Mouse (Mus musculus) c-Kit-positive CD71-negative TER-119-negative erythroid progenitor cells, embryonic 14.5 days (primary cell): Measurements from ENCODE around the gene Ppp1r13b.

Experiments used
- DNase-seq: peaks from one replicate; pipeline ENCODE4 v3.0.0-alpha.2; 2013; ENCODE audit warnings: low read depth

Gene Ppp1r13b

GRCm38 (mm10) chr12:111791474-111792104 lies 116.3 kb downstream of the Ppp1r13b start:
- no peak for DNase-seq

GRCm38 (mm10) chr12:111790631-111791030 lies 117.3 kb downstream of the Ppp1r13b start:
- DNase-seq = no peak

- no peak for DNase-seq
Measured at GRCm38 (mm10) chr12:111790090-111790489, 117.8 kb downstream of the Ppp1r13b start.

DNA sequence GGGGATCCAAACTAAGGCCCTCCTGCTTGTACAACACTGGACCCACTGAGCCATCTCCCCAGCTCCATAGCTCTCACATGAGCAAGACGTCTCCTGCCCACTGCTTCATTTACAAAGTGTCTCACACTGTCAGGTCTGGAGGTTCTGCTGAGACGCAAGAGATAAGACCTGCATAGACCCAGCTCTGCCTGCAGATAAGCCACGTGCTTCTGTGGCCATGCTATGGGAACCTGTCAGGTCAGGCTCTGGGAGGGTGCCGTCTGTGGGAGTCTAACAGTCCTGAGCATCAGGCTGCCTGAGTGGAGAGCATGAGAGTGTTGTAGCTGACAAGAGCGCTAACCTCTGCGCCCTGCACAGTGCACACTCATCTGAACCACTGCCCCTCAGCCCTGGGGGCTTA lies 120.9 kb downstream of the Ppp1r13b start:
- DNase-seq = no peak

- no peak for DNase-seq
Measured at GRCm38 (mm10) chr12:111785174-111785573, 122.7 kb downstream of the Ppp1r13b start.

- no peak for DNase-seq
Measured at GRCm38 (mm10) chr12:111779544-111779943, 128.4 kb downstream of the Ppp1r13b start.
